Mouse (Mus musculus) kidney, postnatal 0 days (tissue): ENCODE data around the gene Clasp1. TPM values are rescaled to one million over a fixed set of nuclear protein-coding genes. Genes with fewer than 3 reads are reported as not detected.
A peak's percentile ranks its signal among the peaks of the same experiment; 100 is the strongest.

Experiments
- ATAC-seq: fragments of 200-750 bp; cut with Nextera tagmentation; replicated peaks from 2 replicates; pipeline ENCODE4 v1.8.0; 2017; ENCODE audit warnings: low read depth, moderate number of reproducible peaks, moderate TSS enrichment, moderate library complexity; ENCODE audit not compliant: low FRiP score
- DNase-seq: peaks from one replicate; pipeline ENCODE4 v3.0.0-alpha.2; 2016; ENCODE audit warnings: low spot score
- H3K27ac ChIP-seq: fragments of 300-500 bp; sonication (generic); 2 replicates; pipeline ENCODE4 v1.5.1; 2014; ENCODE audit warnings: mild to moderate bottlenecking
- H3K27me3 ChIP-seq: fragments of 300-500 bp; sonication (generic); 2 replicates; pipeline ENCODE4 v1.6.1; 2014; ENCODE audit warnings: low read length, mixed read lengths; ENCODE audit not compliant: insufficient read depth
- H3K36me3 ChIP-seq: fragments of 300-500 bp; sonication (generic); 2 replicates; pipeline ENCODE4 v1.6.1; 2014; ENCODE audit warnings: low read length, mixed read lengths; ENCODE audit not compliant: insufficient read depth
- H3K4me1 ChIP-seq: fragments of 300-500 bp; sonication (generic); replicated peaks from 2 replicates; pipeline ENCODE4 v1.6.1; 2014; ENCODE audit warnings: antibody characterized with exemption, low read length, mixed read lengths; ENCODE audit not compliant: insufficient read depth
- H3K4me2 ChIP-seq: fragments of 300-500 bp; sonication (generic); 2 replicates; pipeline ENCODE4 v1.6.1; 2014; ENCODE audit warnings: mild to moderate bottlenecking, low read length, moderate library complexity, mixed read lengths
- H3K4me3 ChIP-seq: fragments of 300-500 bp; sonication (generic); replicated peaks from 2 replicates; pipeline ENCODE4 v1.5.1; 2014; ENCODE audit warnings: low read depth, low read length
- H3K9ac ChIP-seq: fragments of 300-500 bp; sonication (generic); 2 replicates; pipeline ENCODE4 v1.6.1; 2014; ENCODE audit warnings: low read depth, low read length
- H3K9me3 ChIP-seq: fragments of 300-500 bp; sonication (generic); replicated peaks from 2 replicates; pipeline ENCODE4 v1.6.1; 2016; ENCODE audit warnings: low read length, inconsistent platforms, mixed read lengths
- CTCF ChIP-seq: IDR thresholded peaks from 2 replicates; pipeline ENCODE4 v1.5.1; 2016; ENCODE audit warnings: antibody characterized with exemption, low read depth, mild to moderate bottlenecking, moderate library complexity
- WGBS: fragments of 180-500 bp; shearing (Covaris S2); extraction: QIAGEN DNeasy Blood & Tissue Kit; methylation state at CpG from one replicate; pipeline ENCODE4 v1.1.7; 2014; 5-methylcytosine and 5-hydroxymethylcytosine counted together
- polyA plus RNA-seq: library from polyadenylated mRNA; unstranded; fragments of >200 nt; fragmentation: Nextera tagmentation; extraction: Ambion mirVana; gene quantifications from 2 replicates; pipeline ENCODE4 v1.2.1, GENCODE M21; 2015

Gene Clasp1
- polyA plus RNA-seq, 1 experiment from 2014 or later = 16.5 TPM

DNA sequence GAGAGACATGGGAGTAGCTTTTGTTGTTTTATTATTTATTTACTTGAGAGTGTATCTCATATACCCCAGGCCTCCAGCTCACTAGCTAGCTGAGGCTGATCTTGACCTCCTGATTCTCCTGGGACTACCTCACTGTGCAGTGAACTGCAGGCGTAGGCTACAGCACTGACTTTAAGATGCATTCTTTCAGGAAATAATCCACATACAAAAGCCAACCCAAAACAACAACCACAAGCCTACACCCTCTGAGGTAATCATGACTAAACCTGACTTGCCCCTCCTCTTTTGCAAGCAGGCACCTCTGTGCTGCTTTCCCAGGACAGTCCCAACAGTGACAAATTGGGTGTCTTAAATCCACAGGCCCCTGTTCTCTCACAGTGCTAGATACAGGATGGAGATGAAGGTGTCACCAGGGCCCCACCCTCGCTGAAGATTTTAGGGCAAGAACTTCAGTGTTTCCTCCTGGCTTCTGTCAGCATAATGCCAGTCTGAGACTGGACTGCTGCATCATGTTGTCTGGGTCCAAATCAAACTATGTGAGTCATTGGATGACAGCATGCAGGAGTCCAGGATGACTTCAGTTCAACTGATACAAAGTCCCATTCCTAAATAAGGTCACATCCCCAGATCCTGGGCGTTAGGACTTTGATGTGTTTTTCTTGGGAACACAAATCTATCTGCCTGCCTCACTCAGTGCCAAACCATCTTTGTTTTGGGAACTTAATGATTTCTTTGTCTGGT, 20.0 kb upstream of the Clasp1 start:
- Histone ChIP-seq H3K9ac (no peak overlapping the region), H3K36me3 (no peaks in the 10 kb centered on the region), H3K27me3 (no peaks in the 10 kb centered on the region), H3K4me3 (no peak overlapping the region), H3K4me1 (no peaks in the 10 kb centered on the region), H3K9me3 (no peaks in the 10 kb centered on the region), H3K4me2 (no peak overlapping the region), H3K27ac (no peak overlapping the region)
- no peak for TF ChIP-seq CTCF
- 65% methylated on average over 3 of the region's 3 CpGs for WGBS
- ATAC-seq (no peak), DNase-seq (no peak)

GRCm38 (mm10) chr1:118377784-118378183, 11.1 kb upstream of the Clasp1 start:
- Histone ChIP-seq H3K4me1 (no peaks in the 10 kb centered on the region), H3K27me3 (no peaks in the 10 kb centered on the region), H3K9me3 (no peaks in the 10 kb centered on the region), H3K9ac (no peak overlapping the region), H3K27ac (no peak overlapping the region), H3K36me3 (no peaks in the 10 kb centered on the region), H3K4me2 (no peak overlapping the region), H3K4me3 (no peak overlapping the region)
- TF ChIP-seq CTCF = no peak
- WGBS = 80% methylated on average over 5 of the region's 5 CpGs
- DNase-seq (no peak), ATAC-seq (no peak)

GRCm38 (mm10) chr1:118380105-118380786, 8.6 kb upstream of the Clasp1 start:
- WGBS = 79% methylated on average over 8 of the region's 8 CpGs
- no peaks in the 10 kb centered on the region for H3K4me1 ChIP-seq
- ATAC-seq (no peak), DNase-seq (no peak)
- no peaks in the 10 kb centered on the region for H3K9me3 ChIP-seq
- no peak overlapping the region for H3K4me2 ChIP-seq
- H3K4me3 ChIP-seq = no peak overlapping the region
- no peak for TF ChIP-seq CTCF
- H3K36me3 ChIP-seq = no peaks in the 10 kb centered on the region
- H3K27me3 ChIP-seq = no peaks in the 10 kb centered on the region
- no peak overlapping the region for H3K27ac ChIP-seq
- no peak overlapping the region for H3K9ac ChIP-seq

- H3K27me3 ChIP-seq = no peaks in the 10 kb centered on the region
- no peak for ATAC-seq
- H3K4me2 ChIP-seq = peak overlapping the region; percentile 68
- peak; percentile 87 for DNase-seq
- peak overlapping the region; percentile 58 for H3K9ac ChIP-seq
- no peaks in the 10 kb centered on the region for H3K36me3 ChIP-seq
- TF ChIP-seq CTCF = no peak
- peak overlapping the region; percentile 95 for H3K27ac ChIP-seq
- H3K4me3 ChIP-seq = peak overlapping the region; percentile 97
- H3K4me1 ChIP-seq = peaks cover 7% of the 10 kb centered on the region
- H3K9me3 ChIP-seq = no peaks in the 10 kb centered on the region
- WGBS = under 1% methylated on average over 19 of the region's 19 CpGs
Measured at GRCm38 (mm10) chr1:118388127-118388756, 616 bp upstream of the Clasp1 start.

DNA sequence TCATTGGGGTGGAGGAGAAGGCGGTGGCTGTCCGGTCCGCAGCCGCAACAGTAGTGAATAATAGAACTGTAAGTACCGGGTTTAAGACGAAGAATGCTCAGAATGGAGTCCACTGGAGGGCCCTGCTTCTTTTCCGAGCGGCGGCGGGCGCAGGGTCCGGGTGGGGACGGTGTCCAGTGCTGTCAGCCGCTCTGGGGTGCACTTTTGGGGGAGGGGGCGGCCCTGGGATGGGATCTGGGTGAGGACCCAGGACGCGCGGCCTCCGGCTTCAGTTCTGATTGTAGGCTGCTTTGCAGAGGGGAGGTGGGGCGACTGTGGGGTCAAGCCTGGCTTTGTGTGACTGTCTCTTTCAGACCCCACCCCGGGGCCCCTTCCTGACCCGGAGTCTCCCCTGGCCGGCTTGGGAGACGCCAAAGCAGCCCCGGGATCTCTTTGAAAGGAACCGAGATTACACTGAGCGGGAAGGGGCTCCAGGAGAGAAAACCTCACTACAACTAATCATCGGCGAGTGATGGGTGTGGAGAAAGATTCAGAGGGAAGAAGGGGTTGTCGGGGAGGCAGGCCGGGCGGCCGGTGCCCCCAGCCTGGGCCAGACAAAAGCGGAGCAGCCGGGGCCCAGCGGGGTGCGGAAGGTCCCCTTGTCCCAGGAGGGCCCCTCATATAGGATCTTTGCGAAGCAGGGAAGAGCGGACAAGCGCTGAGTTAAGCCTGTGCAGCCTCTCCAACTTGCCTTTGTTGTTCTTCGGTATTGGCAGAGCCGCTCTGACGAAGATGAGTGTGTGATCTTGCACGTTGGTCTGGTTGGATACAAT, 802 bp downstream of the Clasp1 start:
- H3K9me3 ChIP-seq = no peaks in the 10 kb centered on the region
- H3K27me3 ChIP-seq = no peaks in the 10 kb centered on the region
- DNase-seq = peak; percentile 56
- peak overlapping the region; percentile 95 for H3K27ac ChIP-seq
- WGBS = under 1% methylated on average over 44 of the region's 44 CpGs
- peaks cover 7% of the 10 kb centered on the region for H3K4me1 ChIP-seq
- peak; percentile 55 for ATAC-seq
- TF ChIP-seq CTCF = no peak; the same call in 1 of the 2 replicates
- no peaks in the 10 kb centered on the region for H3K36me3 ChIP-seq
- peak overlapping the region; percentile 68 for H3K4me2 ChIP-seq
- peak overlapping the region; percentile 89 for H3K9ac ChIP-seq
- H3K4me3 ChIP-seq = peak overlapping the region; percentile 97

GRCm38 (mm10) chr1:118390266-118390660, 1.4 kb downstream of the Clasp1 start:
- TF ChIP-seq CTCF = no peak
- 7% methylated on average over 8 of the region's 8 CpGs for WGBS
- peak overlapping the region; percentile 95 for H3K27ac ChIP-seq
- H3K36me3 ChIP-seq = no peaks in the 10 kb centered on the region
- ATAC-seq = no peak
- peaks cover 7% of the 10 kb centered on the region for H3K4me1 ChIP-seq
- no peaks in the 10 kb centered on the region for H3K9me3 ChIP-seq
- H3K4me2 ChIP-seq = peak overlapping the region; percentile 68
- H3K9ac ChIP-seq = peak overlapping the region; percentile 89
- peak; percentile 25 for DNase-seq
- peak overlapping the region; percentile 97 for H3K4me3 ChIP-seq
- no peaks in the 10 kb centered on the region for H3K27me3 ChIP-seq
